In the genomic region with DNA sequence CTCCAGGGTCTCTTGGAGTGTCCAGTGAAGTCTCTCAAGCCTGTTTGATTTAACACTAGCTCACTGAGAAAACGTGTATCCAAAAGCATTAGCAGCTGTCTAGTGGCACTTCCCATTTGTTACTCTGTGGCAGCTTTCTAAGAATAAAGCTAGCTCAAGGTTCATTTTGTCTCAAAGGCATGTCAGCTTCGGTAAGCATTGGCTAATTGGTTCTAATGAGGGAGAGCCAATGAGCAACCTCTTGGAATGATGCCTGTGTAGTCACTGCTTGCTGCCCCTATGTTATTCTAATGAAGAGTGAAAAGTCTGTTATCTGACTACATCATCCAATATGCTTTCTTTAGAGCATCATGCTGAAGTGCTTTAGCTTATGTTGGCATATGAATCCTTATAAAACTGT, we compare ENCODE assay signal across 18 mouse cellular contexts. TPM values are rescaled to one million over a fixed set of nuclear protein-coding genes. Genes with fewer than 3 reads are reported as not detected.
"Had no signal": no experiment of that assay in that cellular context is flagged by ENCODE, and none has a peak within 500 bp of the region (broad histone marks: within the 10 kb centered on the region; RNA-seq: fewer than 3 reads in every experiment).

No protein-coding gene starts in this region.

- H3K9ac ChIP-seq: lung, embryonic 14.5 days; midbrain, embryonic 12.5 days; neural tube, embryonic 13.5 days; neural tube, embryonic 15.5 days had no signal

- ATAC-seq: midbrain, embryonic 16.5 days had no signal

- H3K4me1 ChIP-seq: neural tube, embryonic 13.5 days; neural tube, embryonic 15.5 days had no signal

- H3K36me3 ChIP-seq: midbrain, embryonic 10.5 days; midbrain, embryonic 12.5 days; neural tube, embryonic 13.5 days; neural tube, embryonic 15.5 days had no signal

- H3K4me3 ChIP-seq: midbrain, embryonic 10.5 days; midbrain, embryonic 12.5 days; myocyte; neural tube, embryonic 13.5 days; neural tube, embryonic 15.5 days had no signal

- H3K27me3 ChIP-seq: midbrain, embryonic 12.5 days; neural tube, embryonic 13.5 days; neural tube, embryonic 15.5 days had no signal

- H3K9me3 ChIP-seq: midbrain, embryonic 10.5 days; midbrain, embryonic 12.5 days; neural tube, embryonic 13.5 days; neural tube, embryonic 15.5 days had no signal

- H3K27ac ChIP-seq: midbrain, embryonic 10.5 days; midbrain, embryonic 12.5 days; neural tube, embryonic 13.5 days; neural tube, embryonic 15.5 days had no signal

- H3K4me2 ChIP-seq: lung, embryonic 14.5 days; midbrain, embryonic 12.5 days; neural tube, embryonic 13.5 days; neural tube, embryonic 15.5 days had no signal

- DNase-seq: lung, adult 18-20 months; lung, embryonic 14.5 days; lung, postnatal 10 days; lung, postnatal 4 days; midbrain, embryonic 14.5 days; right cerebral cortex, adult 18-20 months; right cerebral cortex, postnatal 25 days; right cerebral cortex, postnatal 4 days; spleen, adult 18-20 months; thymus, adult 18-20 months; thymus, postnatal 25 days; thymus, postnatal 4 days had no signal

RNA-seq across cellular contexts. Expression of a gene that starts 45.4 kb away (rescaled TPM):
- polyA plus RNA-seq: neural tube, embryonic 13.5 days had no signal
